Mouse (Mus musculus) MEL-GATA-1-ER (cell line): ENCODE data around the gene Vpreb1.

ENCODE experiments used
- DNase-seq: peaks from one replicate; pipeline ENCODE4 v3.0.0-alpha.2; 2012; ENCODE audit warnings: low read depth; ENCODE audit errors: extremely low read depth

Vpreb1 gene

DNA sequence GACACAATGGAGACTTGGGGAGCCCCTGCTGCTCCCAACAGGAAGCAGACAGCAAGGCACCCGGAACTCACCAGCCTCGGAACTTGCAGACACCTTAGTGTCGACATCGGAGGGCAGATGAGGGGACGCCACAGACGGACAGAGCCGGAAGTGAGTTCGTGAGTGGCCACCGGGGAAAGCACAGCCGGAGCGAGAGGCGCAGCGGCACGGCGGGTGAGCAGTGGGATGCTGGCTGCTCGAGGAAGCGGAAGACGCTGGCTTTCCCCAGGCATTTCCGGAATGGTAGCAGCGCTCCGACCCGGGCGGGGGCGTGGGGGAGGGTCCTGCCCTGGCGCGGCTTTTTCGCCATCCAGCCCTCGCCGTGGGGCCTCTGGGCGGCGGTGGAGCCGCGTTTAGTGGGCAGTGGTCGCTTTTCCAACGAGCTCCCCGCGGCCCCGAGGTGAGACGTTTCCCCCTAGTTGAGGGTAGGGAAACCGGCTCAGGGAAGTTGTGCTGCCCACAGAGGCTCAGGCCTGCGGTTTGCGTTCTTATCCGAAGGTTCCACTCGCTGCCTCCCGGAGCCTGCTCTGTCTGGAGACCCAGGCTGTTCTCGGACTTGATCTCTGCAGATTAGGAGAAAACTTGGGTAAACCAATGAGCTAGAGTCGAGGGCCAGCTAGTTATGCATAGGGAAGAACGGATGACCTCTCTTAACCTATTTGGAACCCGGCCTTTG, at the start of gene Vpreb1, which contains the start of gene Top3b:
TSS of gene Vpreb1 (minus strand) at position 227 of the 715 bp plus-strand sequence.
TSS of gene Top3b (plus strand) at position 120 of the 715 bp plus-strand sequence.
- DNase-seq = peak; percentile 90

DNA sequence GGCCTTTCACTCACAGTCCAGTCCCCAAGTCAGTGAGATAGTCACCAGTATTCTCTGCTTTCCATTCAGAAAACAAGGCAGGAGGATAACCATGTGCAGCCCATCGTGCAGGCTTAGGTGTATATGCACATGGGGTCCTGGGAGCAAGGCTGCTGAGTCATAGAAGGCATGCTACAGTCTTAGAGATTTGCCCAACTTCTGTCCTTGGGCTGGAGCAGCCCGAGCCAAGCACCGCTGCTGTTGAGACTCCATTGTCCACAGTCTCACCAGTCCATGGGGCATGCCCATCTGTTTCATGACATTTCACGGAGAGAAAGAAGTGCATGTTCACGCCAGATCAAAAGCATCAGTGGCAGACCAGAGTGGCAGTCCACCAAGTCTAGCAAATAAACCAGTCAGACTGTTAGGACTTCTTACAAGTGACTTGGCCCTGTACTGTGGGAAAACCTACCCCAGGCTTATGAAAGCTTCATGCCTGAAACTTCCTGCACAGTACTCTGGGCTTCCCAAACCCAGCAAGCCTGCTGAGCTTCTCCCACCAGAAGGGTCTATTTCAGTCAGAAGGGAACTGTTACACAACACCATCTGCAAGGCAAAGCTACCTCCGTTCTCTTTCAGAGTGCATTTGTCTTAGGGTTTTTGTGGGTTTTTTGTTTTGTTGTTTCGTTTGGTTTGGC, 47.9 kb upstream of the Vpreb1 start:
- no peak for DNase-seq

GRCm38 (mm10) chr16:16913440-16913839, 42.8 kb upstream of the Vpreb1 start:
- DNase-seq = no peak

DNA sequence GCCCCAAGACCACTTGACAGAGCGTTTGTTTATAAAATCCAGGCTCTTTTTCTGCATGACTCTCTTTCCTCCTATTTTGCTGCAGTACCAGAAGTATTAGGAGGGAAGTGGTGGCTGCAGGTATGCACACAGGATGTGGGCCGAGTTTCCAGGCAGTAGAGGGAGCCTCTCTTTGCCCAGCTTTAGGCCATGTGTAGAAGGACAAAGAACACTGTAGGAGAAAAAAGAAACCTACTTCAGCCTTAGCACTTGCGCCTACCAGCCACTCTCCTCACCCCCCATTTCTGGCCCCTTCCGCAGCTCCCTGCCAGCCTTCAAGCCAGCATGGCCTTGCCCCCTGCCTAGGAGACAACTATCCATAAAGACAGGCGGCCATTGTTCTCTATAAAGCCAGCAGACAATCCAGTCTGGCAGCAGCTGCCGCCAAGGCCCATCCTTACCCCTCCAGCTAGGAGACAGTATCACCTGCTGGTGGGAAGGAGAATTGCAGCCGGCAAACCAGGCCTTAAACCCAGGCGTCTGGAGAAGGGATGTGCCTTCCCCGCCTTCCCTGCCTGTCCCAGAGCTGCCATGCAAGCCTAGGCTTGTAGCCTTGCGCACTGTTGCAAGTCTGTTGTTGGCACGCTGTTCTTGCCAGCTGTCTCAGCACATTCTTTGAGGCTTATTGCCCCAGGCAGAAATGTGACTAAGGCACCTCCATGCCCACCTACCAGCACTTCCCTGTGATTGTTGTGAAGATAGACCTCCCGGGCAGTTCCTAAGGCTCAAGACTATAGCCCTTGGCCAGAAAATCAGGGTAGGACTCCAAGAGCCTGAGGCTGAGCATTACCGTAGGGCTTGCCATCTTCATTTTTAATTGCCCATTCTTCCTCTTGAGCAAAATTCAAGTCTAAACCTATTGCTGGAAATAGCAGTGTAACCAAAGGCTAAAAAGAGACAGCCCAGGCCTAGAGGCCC, 41.3 kb upstream of the Vpreb1 start:
- DNase-seq = peak; percentile 19

GRCm38 (mm10) chr16:16907799-16908198, 37.2 kb upstream of the Vpreb1 start:
- DNase-seq = no peak

- DNase-seq = no peak
Observed at GRCm38 (mm10) chr16:16903188-16903587, 32.5 kb upstream of the Vpreb1 start.

GRCm38 (mm10) chr16:16902329-16902728, 31.7 kb upstream of the Vpreb1 start:
- DNase-seq = no peak

DNA sequence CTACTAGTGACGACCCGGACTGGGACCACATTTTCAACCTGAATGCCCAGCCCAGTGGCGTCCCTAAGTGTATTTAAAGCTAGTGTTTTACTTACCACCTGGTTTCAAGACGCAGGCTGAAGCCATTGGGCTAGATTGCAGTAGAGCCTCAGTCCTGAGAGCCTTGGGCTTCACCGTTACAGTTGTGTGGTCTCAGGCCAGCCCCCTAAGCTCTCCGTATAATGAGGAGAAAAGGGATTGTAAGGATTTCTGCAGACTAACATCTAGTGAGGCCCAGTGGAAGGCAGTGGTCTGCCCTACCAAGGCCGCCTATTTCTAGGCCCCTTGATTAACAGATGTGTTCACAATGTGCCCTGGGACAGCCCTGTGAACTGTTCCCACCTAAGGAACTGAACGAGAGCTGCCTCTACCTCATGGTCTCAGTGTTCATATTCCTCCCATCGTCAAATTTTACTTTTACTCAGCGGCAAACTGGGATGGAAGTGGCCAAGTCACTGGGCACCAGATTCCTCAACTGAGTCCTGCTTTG, 26.5 kb upstream of the Vpreb1 start:
- peak; percentile 11 for DNase-seq

DNA sequence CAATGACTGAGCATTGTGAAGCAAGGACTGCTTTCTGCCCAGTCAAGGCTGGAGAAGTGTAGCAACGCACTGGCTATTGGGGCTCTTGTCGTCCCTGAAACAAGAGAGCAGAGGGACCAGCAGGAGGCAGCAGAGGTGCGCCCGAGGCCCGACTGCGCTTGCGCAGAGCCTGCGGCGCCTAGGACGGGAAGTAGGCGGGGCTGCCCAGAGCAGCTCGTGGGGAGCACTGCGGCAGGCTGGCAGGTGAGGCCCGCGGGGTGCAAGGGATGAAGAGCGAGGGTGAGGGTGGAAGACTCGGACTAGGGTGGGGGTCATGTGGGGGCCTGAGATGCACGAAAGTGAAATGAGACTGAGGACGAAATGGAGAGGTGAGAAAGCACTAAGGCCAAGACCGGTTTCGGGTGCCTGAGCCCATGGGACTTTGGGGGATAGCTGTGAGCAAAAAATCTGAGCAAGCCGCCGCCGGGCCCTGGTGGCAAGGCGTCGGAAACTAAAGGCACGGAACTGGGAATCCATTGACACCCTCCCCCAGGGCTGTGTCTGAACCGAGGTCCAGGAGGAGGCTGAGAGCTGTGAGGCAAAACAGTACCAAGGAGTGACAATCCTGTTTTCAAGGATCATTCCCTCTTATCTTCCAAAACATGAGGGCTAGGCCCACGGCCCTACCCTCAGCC, 25.9 kb upstream of the Vpreb1 start, which contains the start of gene Ppm1f:
TSS of gene Ppm1f (plus strand) at position 88 of the 674 bp plus-strand sequence.
- peak; percentile 76 for DNase-seq

GRCm38 (mm10) chr16:16896015-16896381, 25.4 kb upstream of the Vpreb1 start:
- DNase-seq = no peak

- DNase-seq = no peak
Observed at GRCm38 (mm10) chr16:16892366-16892765, 21.7 kb upstream of the Vpreb1 start.

- no peak for DNase-seq
Observed at GRCm38 (mm10) chr16:16888341-16888740, 17.7 kb upstream of the Vpreb1 start.

DNA sequence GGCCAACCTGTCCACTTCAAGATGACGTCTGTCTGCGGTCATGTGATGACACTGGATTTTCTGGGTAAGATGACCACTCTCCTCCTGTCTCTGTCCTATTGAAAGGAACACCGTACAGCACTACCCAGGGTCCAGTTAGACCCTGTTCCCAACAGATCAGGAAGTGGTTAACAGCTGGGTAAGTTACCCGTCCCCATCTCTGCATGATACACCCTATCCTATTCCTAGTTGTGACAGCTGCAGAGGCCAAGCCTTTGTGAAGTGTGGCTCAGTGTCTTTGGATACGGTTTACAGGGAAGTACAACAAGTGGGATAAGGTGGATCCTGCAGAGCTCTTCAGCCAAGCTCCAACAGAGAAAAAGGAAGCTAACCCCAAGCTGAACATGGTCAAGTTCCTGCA, 8.4 kb upstream of the Vpreb1 start:
- DNase-seq = no peak

- DNase-seq = no peak
Observed at GRCm38 (mm10) chr16:16870241-16870616, 414 bp downstream of the Vpreb1 start.

DNA sequence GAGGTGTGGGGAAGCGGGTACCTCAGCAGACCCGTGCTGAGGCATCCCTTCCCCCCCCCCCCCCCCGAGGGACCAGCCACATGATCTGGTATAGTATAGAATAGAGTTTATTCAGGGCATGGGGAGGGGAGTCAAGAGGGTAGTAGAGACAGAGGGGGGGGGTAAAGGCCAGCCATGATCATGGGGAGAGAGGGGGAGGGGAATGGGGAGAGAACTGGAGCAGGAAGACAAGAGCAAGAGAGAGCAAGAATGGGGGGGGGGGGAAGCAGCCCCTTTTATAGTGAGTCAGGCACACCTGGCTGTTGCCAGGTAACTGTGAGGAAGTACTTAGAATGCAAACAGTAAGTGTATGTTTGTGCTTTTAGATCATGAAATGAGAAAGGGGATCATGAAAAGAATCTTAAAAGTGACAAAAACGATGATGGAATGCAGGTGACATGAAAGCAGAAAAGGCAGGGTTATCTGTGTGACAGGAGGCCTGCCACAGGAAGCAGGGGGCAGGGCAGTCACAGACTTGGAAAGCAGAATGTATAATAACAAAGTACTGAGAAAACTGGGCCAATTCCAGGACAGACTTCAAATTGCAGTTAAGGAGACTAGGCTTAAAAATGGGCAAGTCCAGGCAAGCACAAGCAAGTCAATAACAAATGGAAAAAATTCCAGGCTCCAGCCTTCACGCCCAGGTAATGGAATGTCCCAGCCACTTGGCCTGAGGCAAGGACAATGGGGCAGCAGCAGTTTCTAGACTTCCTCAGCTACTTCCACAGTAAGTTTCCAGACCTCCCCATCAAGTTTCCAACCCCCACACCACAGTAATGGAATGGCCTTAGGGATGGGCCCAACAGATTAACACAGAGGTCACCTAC, 4.7 kb downstream of the Vpreb1 start:
- DNase-seq = no peak

- peak; percentile 76 for DNase-seq
Observed at GRCm38 (mm10) chr16:16865217-16865616, 5.4 kb downstream of the Vpreb1 start.

DNA sequence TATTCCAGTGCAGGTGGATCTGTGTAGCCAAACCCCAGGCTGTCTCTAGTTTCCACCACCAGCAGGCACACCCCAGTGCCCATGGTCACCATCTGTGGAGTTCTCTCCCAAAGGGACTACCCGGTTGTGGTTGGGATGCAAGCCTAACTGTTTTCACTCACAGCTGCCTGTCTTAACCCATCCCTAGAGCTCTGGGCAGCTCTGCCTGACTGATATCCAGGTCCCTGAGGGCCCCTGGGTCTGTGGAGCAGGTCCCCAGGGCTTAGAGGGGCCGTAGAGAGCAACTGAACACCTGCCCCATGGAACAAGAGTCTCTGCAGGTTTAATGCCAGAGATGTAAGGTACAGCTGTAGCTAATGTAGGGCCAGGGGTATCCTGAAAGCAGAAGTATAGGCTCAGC, 6.7 kb downstream of the Vpreb1 start, which contains the start of gene Igll1:
TSS of gene Igll1 (minus strand) at position 8 of the 400 bp plus-strand sequence.
- DNase-seq = no peak

DNA sequence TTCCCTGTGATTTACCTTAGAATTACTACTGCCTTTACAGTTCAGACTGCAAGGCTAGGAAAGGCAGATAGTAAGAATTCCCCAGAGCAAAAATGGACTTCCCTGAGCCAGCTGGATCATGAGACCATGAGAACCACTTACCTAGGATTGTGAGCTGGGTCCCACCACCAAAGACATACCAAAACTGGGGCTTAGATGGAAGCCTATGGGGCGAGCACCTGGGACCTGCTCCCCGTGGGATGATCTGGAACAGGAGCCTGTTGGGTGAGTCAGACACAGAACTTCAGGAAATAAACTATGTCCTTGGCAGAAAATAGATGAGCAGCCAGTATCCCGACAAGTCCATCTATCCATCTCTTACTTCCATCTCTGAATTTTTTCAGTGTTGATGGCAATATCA, 8.4 kb downstream of the Vpreb1 start:
- DNase-seq = no peak

- DNase-seq = no peak
Observed at GRCm38 (mm10) chr16:16856731-16857476, 13.7 kb downstream of the Vpreb1 start.
